Mouse (Mus musculus) left cerebral cortex, adult 11 months (tissue): ENCODE data around the gene Aire.
A peak's percentile ranks its signal among the peaks of the same experiment; 100 is the strongest.

Source experiments
- DNase-seq: peaks from one replicate; pipeline ENCODE4 v3.0.0; 2022; ENCODE audit warnings: low spot score

The Aire gene

GRCm38 (mm10) chr10:78008169-78008568 is 35.2 kb downstream of the Aire start:
- DNase-seq, result no peak

GRCm38 (mm10) chr10:78007203-78007602 is 36.2 kb downstream of the Aire start:
- no peak for DNase-seq

- DNase-seq, result no peak
Measured at GRCm38 (mm10) chr10:78005791-78006438, 37.5 kb downstream of the Aire start.

DNA sequence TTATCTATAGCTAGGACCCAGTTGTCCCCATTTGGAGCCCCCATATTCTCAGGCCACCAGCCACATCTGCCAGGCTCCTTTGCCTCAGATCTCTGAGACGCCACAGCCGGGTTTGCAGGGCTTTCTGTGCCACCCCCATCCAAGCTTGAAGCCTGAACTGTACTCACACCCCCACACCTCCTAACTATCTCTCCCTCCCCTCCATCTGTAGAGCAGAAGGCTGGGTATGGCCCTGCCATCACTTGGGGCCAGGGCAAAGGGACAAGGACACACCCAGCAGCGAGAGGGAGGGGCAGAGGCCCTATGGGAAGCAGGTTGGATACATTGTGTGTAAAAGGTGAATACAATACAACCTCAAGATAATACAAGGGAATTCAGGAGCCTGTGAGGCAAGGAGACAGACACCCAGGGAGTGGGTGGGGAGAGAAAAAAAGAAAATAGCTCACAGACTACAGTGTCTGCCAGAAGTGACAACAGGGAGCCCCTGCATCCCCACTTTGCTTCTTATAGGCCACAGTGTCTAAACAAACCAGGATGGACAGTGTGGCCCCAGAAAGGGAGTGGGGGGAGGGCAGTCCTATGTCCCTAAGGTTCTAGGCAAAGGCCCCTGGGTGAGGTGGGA is 38.8 kb downstream of the Aire start:
- DNase-seq, result no peak

- no peak for DNase-seq
Measured at GRCm38 (mm10) chr10:78002316-78002715, 41.1 kb downstream of the Aire start.

- peak; percentile 85 for DNase-seq
Measured at GRCm38 (mm10) chr10:78001796-78002195, 41.6 kb downstream of the Aire start.

GRCm38 (mm10) chr10:78000200-78000599 is 43.2 kb downstream of the Aire start:
- DNase-seq, result no peak

- no peak for DNase-seq
Measured at GRCm38 (mm10) chr10:77995639-77996038, 47.8 kb downstream of the Aire start.

DNA sequence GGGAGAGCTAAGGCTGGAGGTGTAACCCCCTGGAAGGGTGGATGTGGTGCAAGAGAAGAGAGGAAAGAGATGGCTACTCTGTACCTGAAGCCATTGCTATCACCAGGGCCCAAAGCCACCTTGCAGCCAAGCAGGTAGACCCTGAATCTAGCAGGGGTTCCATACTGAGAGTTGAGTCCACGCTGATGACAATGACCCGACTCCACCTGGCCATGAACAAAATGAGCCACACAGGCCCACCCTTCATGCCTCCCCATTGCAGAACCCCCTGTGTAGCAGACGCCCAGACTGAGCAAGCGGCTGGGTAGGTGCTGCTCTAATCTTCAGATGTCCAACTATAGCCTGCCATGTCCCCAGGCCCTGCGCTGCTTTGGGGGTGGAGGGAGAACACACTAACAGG is 57.6 kb downstream of the Aire start:
- DNase-seq, result no peak

GRCm38 (mm10) chr10:77984660-77985059 is 58.8 kb downstream of the Aire start:
- DNase-seq, result peak; percentile 66
